Mouse (Mus musculus) intestine, embryonic 16.5 days (tissue): ENCODE results near the gene Sptbn1. TPM values are rescaled to one million over a fixed set of nuclear protein-coding genes. Genes with fewer than 3 reads are reported as not detected.
"Not testable (repeated sequence)": the region's sequence is repeated elsewhere in the genome, so short reads cannot be mapped to it uniquely, and the experiment has no call there.

Source experiments
- ATAC-seq: fragments of 200-750 bp; cut with Nextera tagmentation; 2 replicates; pipeline ENCODE4 v1.8.0; 2017; ENCODE audit warnings: moderate TSS enrichment, moderate library complexity
- H3K27ac ChIP-seq: fragments of 300-500 bp; sonication (generic); 2 replicates; pipeline ENCODE4 v1.5.1; 2014; ENCODE audit warnings: mild to moderate bottlenecking, low read length
- H3K27me3 ChIP-seq: fragments of 300-500 bp; sonication (generic); replicated peaks from 2 replicates; pipeline ENCODE4 v1.6.1; 2014; ENCODE audit warnings: low read length, control low read depth, mixed read lengths; ENCODE audit not compliant: control insufficient read depth, insufficient read depth
- H3K36me3 ChIP-seq: fragments of 300-500 bp; sonication (generic); 2 replicates; pipeline ENCODE4 v1.6.1; 2014; ENCODE audit warnings: low read length, control low read depth; ENCODE audit not compliant: control insufficient read depth, insufficient read depth
- H3K4me1 ChIP-seq: fragments of 300-500 bp; sonication (generic); 2 replicates; pipeline ENCODE4 v1.6.1; 2014; ENCODE audit warnings: low read length, control low read depth, mixed read lengths; ENCODE audit not compliant: control insufficient read depth, insufficient read depth
- H3K4me2 ChIP-seq: fragments of 300-500 bp; sonication (generic); 2 replicates; pipeline ENCODE4 v1.6.1; 2014; ENCODE audit warnings: low read depth, low read length, control low read depth
- H3K4me3 ChIP-seq: fragments of 300-500 bp; sonication (generic); 2 replicates; pipeline ENCODE4 v1.5.1; 2014; ENCODE audit warnings: mild to moderate bottlenecking, low read length
- H3K9ac ChIP-seq: fragments of 300-500 bp; sonication (generic); 2 replicates; pipeline ENCODE4 v1.6.1; 2014; ENCODE audit warnings: low read depth, low read length
- H3K9me3 ChIP-seq: fragments of 300-500 bp; sonication (generic); 2 replicates; pipeline ENCODE4 v1.6.1; 2016; ENCODE audit warnings: low read length, control low read depth; ENCODE audit not compliant: control insufficient read depth
- WGBS: fragments of 180-500 bp; shearing (Covaris S2); extraction: QIAGEN DNeasy Blood & Tissue Kit; methylation state at CpG from one replicate; pipeline ENCODE4 v1.1.7; 2014; 5-methylcytosine and 5-hydroxymethylcytosine counted together
- polyA plus RNA-seq: library from polyadenylated mRNA; unstranded; fragments of >200 nt; fragmentation: Nextera tagmentation; extraction: Ambion mirVana; gene quantifications from 2 replicates; pipeline ENCODE4 v1.2.1, GENCODE M21; 2015

Gene Sptbn1
- polyA plus RNA-seq, 1 experiment from 2014 or later: 98.1 TPM

DNA sequence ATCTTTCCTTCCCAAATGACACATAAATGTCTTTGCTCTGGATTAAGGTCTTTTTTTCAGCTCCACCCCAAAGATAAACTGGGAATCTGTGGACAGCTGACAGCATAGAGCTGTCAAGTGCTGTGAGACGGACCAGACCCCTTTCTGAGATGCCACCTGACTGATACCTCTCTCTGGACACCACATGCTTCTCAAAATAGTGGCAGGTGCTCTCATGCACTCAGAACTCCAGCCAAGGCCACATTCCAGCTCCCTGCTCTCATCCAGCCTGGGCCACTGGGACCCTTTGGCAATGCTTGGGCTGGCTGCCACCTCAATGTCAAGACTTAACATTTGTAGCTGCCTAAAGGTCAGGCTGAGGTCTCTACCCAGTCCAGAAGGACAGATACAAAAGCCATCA is 10.2 kb downstream of the Sptbn1 start:
- WGBS: 38% methylated on average over 1 of the region's 1 CpGs
- no peak overlapping the region for H3K27ac ChIP-seq
- no peak overlapping the region for H3K9ac ChIP-seq
- peaks cover 3% of the 10 kb centered on the region; the same call in 1 of the 2 replicates for H3K4me1 ChIP-seq
- H3K4me2 ChIP-seq: no peak overlapping the region
- no peaks in the 10 kb centered on the region for H3K27me3 ChIP-seq
- H3K9me3 ChIP-seq: no peaks in the 10 kb centered on the region
- no peaks in the 10 kb centered on the region for H3K36me3 ChIP-seq
- ATAC-seq: no peak
- no peak overlapping the region for H3K4me3 ChIP-seq

- Histone ChIP-seq H3K36me3 (no peaks in the 10 kb centered on the region), H3K9me3 (no peaks in the 10 kb centered on the region), H3K4me3 (no peak overlapping the region), H3K4me1 (peaks cover 3% of the 10 kb centered on the region; the same call in 1 of the 2 replicates), H3K4me2 (no peak overlapping the region), H3K27ac (no peak overlapping the region), H3K9ac (no peak overlapping the region), H3K27me3 (no peaks in the 10 kb centered on the region)
- ATAC-seq: no peak
Observed at GRCm38 (mm10) chr11:30257085-30257484, 10.9 kb downstream of the Sptbn1 start.

- no peak overlapping the region for H3K27ac ChIP-seq
- H3K36me3 ChIP-seq: no peaks in the 10 kb centered on the region
- H3K9ac ChIP-seq: no peak overlapping the region
- no peaks in the 10 kb centered on the region for H3K27me3 ChIP-seq
- no peak for ATAC-seq
- peaks cover 3% of the 10 kb centered on the region; the same call in 1 of the 2 replicates for H3K4me1 ChIP-seq
- H3K4me2 ChIP-seq: no peak overlapping the region
- WGBS: 76% methylated on average over 5 of the region's 5 CpGs
- no peaks in the 10 kb centered on the region for H3K9me3 ChIP-seq
- H3K4me3 ChIP-seq: no peak overlapping the region
Observed at GRCm38 (mm10) chr11:30256491-30256890, 11.5 kb downstream of the Sptbn1 start.

DNA sequence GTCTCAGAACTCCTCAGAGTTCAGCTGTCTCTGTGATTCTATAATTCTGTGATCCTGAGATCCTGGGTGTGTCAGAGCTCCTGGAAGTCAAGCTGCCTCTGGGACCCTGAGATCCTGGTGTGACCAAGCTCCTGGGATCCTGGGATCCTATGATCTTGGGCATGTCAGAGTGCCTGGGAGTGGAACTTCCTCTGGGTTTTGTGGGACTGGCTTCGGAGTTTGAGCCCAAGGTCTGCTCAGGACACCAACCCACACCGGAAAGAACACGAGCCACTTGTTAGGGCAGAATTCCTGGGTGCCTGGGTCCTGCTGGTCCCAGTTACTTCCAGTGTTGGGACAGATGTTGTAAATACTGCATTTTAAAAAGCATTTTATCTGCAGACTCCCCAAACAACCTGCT is 12.8 kb downstream of the Sptbn1 start:
- not testable (repeated sequence) for H3K9me3 ChIP-seq, H3K4me3 ChIP-seq, H3K36me3 ChIP-seq, H3K27ac ChIP-seq, H3K4me1 ChIP-seq, H3K4me2 ChIP-seq, H3K9ac ChIP-seq, H3K27me3 ChIP-seq, ATAC-seq
- 93% methylated on average over 3 of the region's 3 CpGs for WGBS

- H3K36me3 ChIP-seq: no peaks in the 10 kb centered on the region
- H3K9me3 ChIP-seq: no peaks in the 10 kb centered on the region
- H3K4me3 ChIP-seq: no peak overlapping the region
- H3K27ac ChIP-seq: no peak overlapping the region
- 78% methylated on average over 11 of the region's 11 CpGs for WGBS
- H3K4me1 ChIP-seq: 0 out of 2 replicates have a peak, but pooled peaks cover 1% of the 10 kb centered on the region
- H3K4me2 ChIP-seq: no peak overlapping the region
- no peak for ATAC-seq
- H3K9ac ChIP-seq: no peak overlapping the region
- H3K27me3 ChIP-seq: no peaks in the 10 kb centered on the region
Observed at GRCm38 (mm10) chr11:30251294-30251904, 16.6 kb downstream of the Sptbn1 start.

DNA sequence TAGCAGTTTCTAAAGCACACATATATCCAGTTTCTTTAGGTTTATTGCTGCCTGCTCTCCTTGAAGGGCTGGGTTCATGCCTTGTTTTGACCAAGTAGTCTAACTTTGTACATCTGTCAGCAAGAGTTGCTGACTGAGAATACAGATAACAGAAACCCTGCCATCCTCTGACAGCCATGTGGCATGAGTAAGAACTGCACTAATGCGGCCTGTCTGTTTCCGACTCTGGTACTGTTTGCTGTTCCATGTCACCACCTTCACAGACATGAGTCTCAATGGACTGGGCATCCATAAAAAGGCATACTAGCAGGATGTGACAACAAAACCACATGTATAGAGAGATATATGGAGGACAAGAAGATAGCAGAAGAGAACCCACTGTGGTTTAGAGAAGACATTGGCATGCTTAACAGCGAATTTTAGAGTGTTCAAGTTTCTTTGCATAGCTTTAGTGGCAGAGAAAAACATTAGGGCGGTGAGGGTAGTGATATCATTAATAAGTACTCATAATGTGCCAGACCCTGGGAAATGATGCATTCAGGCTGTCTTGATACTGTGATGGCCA is 18.4 kb downstream of the Sptbn1 start:
- H3K4me2 ChIP-seq: no peak overlapping the region
- no peaks in the 10 kb centered on the region for H3K9me3 ChIP-seq
- no peak overlapping the region for H3K9ac ChIP-seq
- no peaks in the 10 kb centered on the region for H3K27me3 ChIP-seq
- 86% methylated on average over 4 of the region's 4 CpGs for WGBS
- no peaks in the 10 kb centered on the region for H3K36me3 ChIP-seq
- H3K27ac ChIP-seq: no peak overlapping the region
- ATAC-seq: no peak
- H3K4me1 ChIP-seq: 0 out of 2 replicates have a peak, but pooled peaks cover 4% of the 10 kb centered on the region
- no peak overlapping the region for H3K4me3 ChIP-seq

DNA sequence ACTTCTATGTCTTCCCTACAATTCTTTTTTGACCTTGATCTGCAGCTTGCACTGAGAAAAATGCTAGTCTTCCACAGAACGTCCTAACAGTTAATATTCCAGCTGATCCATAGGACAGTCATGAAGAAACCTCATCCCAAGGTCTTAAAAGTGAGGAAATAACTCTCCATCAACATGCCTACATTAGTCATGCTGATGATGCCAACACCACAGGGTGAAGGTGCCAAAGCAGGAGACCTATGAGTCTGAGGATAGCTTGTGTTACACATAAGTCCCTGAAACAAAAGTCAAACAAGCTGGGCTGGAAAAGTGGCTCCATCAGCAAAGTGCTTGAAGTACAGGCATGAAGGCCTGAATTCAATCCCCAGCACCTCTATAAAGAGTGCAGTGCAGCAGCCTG is 20.9 kb downstream of the Sptbn1 start:
- Histone ChIP-seq H3K27me3 (no peaks in the 10 kb centered on the region), H3K4me1 (0 out of 2 replicates have a peak, but pooled peaks cover 8% of the 10 kb centered on the region), H3K27ac (no peak overlapping the region), H3K36me3 (no peaks in the 10 kb centered on the region), H3K9ac (no peak overlapping the region), H3K4me3 (no peak overlapping the region), H3K9me3 (no peaks in the 10 kb centered on the region), H3K4me2 (no peak overlapping the region)
- no peak for ATAC-seq
- 65% methylated on average over 1 of the region's 1 CpGs for WGBS

DNA sequence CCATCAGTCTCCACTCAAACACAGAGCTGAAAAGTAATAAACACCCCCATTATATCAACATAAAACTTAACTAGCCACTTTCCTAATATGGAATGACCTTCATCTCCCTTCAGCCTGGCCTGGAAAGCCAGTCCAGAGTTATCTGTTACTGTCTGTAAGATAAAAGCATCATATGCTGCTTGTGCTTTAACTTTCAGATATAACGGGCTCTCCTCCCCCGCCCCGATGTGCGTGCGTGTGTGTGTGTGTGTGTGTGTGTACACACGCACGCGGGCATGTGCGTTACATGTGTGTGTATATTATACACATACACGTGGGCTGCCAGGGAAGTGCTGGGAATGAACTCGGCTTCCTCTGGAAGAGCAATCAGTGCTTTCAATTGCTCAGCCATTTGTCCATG is 21.8 kb downstream of the Sptbn1 start:
- no peak overlapping the region for H3K9ac ChIP-seq
- H3K9me3 ChIP-seq: no peaks in the 10 kb centered on the region
- no peaks in the 10 kb centered on the region for H3K27me3 ChIP-seq
- no peaks in the 10 kb centered on the region for H3K36me3 ChIP-seq
- H3K4me3 ChIP-seq: no peak overlapping the region
- ATAC-seq: no peak
- H3K27ac ChIP-seq: no peak overlapping the region
- 0 out of 2 replicates have a peak, but pooled peaks cover 8% of the 10 kb centered on the region for H3K4me1 ChIP-seq
- 58% methylated on average over 11 of the region's 11 CpGs for WGBS
- no peak overlapping the region for H3K4me2 ChIP-seq

- no peak for ATAC-seq
- 71% methylated on average over 1 of the region's 1 CpGs for WGBS
- Histone ChIP-seq H3K9me3 (no peaks in the 10 kb centered on the region), H3K4me3 (no peak overlapping the region), H3K27me3 (no peaks in the 10 kb centered on the region), H3K4me1 (0 out of 2 replicates have a peak, but pooled peaks cover 8% of the 10 kb centered on the region), H3K9ac (no peak overlapping the region), H3K36me3 (no peaks in the 10 kb centered on the region), H3K4me2 (no peak overlapping the region), H3K27ac (no peak overlapping the region)
Observed at GRCm38 (mm10) chr11:30244172-30244571, 23.8 kb downstream of the Sptbn1 start.
